Mouse (Mus musculus) brain, embryonic 14.5 days (tissue): ENCODE measurements at regions not wholly inside any gene's neighbourhood (a gene's known extent, or its start where the extent isn't known, plus 50 kb on each side); places are given as distances from the start of the nearest gene placed in this dataset.

Experiments used
- DNase-seq: peaks from one replicate; pipeline ENCODE4 v3.0.0-alpha.2; 2011; ENCODE audit warnings: low read depth
- CTCF ChIP-seq: fragments of 200-500 bp; IDR thresholded peaks from 2 replicates; pipeline ENCODE4 v1.5.1; 2012; ENCODE audit warnings: inconsistent platforms, mild to moderate bottlenecking, moderate library complexity, borderline replicate concordance; ENCODE audit not compliant: insufficient read depth, insufficient read length; ENCODE audit errors: extremely low read depth
- POLR2A ChIP-seq: fragments of 200-500 bp; IDR thresholded peaks from 2 replicates; pipeline ENCODE4 v1.6.1; 2012; ENCODE audit warnings: mild to moderate bottlenecking, inconsistent platforms, borderline replicate concordance; ENCODE audit not compliant: poor library complexity, insufficient read depth, insufficient read length, severe bottlenecking; ENCODE audit errors: extremely low read depth

DNA sequence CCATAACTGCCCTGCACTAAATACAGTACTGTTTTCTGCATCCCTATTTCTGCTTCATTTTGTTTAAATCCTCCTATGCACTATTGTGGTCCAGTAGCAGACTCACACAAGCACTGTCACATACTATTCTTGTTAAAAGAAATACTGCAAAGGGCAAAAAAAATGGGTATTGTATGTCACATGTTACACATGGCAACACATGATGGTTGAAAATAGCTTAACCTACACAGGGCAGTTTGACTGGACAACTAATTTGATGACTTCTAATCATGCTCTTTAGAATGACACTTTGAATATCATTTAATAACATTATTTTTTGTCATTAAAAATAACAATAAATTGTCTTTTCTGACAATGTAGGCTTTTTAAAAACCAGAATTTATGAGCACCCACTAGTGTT is 62.8 kb upstream of the Lrriq1 start:
- no peak for DNase-seq
- no peak for TF ChIP-seq POLR2A
- TF ChIP-seq CTCF, result no peak

DNA sequence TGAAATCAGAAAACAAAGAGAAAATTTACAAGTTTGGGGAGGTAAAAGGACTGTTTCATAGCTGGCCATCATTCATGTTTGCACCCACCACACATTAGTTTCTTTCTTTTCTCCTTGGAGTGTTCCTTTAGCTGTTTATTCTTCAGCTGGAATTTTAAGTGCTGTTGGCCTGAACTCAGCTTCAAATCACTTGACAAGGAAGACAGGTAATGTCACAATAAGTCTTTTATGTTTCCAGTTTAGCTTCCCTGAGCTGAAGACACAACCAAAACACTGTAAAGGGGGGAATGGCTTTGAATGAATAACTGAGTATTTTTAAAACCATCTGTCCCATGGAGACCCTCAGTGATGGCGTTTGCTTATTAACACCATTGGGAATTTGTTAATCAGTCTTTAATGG is 58.2 kb upstream of the Slc6a15 start:
- peak; percentile 57 for DNase-seq
- TF ChIP-seq POLR2A (no peak), CTCF (no peak)
